Mouse (Mus musculus) forebrain, postnatal 0 days (tissue): Measurements from ENCODE around the gene Mdm4. TPM values are rescaled to one million over a fixed set of nuclear protein-coding genes. Genes with fewer than 3 reads are reported as not detected.
"Not testable (repeated sequence)": the region's sequence is repeated elsewhere in the genome, so short reads cannot be mapped to it uniquely, and the experiment has no call there.

ENCODE experiments used
- ATAC-seq: fragments of 200-750 bp; cut with Nextera tagmentation; 2 replicates; pipeline ENCODE4 v1.8.0; 2017; ENCODE audit warnings: mild to moderate bottlenecking, moderate library complexity
- DNase-seq: peaks from one replicate; pipeline ENCODE4 v3.0.0-alpha.2; 2015
- H3K27ac ChIP-seq: fragments of 300-500 bp; sonication (generic); 2 replicates; pipeline ENCODE4 v1.5.1; 2014; ENCODE audit warnings: low read depth, mild to moderate bottlenecking, antibody characterized with exemption, low read length, moderate library complexity, mixed read lengths
- H3K27me3 ChIP-seq: fragments of 300-500 bp; sonication (generic); 2 replicates; pipeline ENCODE4 v1.6.1; 2014; ENCODE audit warnings: mild to moderate bottlenecking, low read length, mixed read lengths; ENCODE audit not compliant: insufficient read depth
- H3K36me3 ChIP-seq: fragments of 300-500 bp; sonication (generic); 2 replicates; pipeline ENCODE4 v1.6.1; 2014; ENCODE audit warnings: mild to moderate bottlenecking, moderate library complexity; ENCODE audit not compliant: insufficient read depth
- H3K4me1 ChIP-seq: fragments of 300-500 bp; sonication (generic); 2 replicates; pipeline ENCODE4 v1.6.1; 2014; ENCODE audit warnings: antibody characterized with exemption; ENCODE audit not compliant: insufficient read depth
- H3K4me2 ChIP-seq: fragments of 300-500 bp; sonication (generic); 2 replicates; pipeline ENCODE4 v1.6.1; 2014; ENCODE audit warnings: low read depth, mild to moderate bottlenecking, moderate library complexity
- H3K4me3 ChIP-seq: fragments of 300-500 bp; sonication (generic); 2 replicates; pipeline ENCODE4 v1.5.1; 2014; ENCODE audit warnings: low read depth, low read length, mixed read lengths
- H3K9ac ChIP-seq: fragments of 300-500 bp; sonication (generic); 2 replicates; pipeline ENCODE4 v1.6.1; 2014; ENCODE audit warnings: mild to moderate bottlenecking
- H3K9me3 ChIP-seq: fragments of 300-500 bp; sonication (generic); 2 replicates; pipeline ENCODE4 v1.6.1; 2016; ENCODE audit warnings: low read length
- CTCF ChIP-seq: sonication (generic); IDR thresholded peaks from 2 replicates; pipeline ENCODE4 v1.5.1; 2016; ENCODE audit warnings: antibody characterized with exemption, control low read depth, low read depth
- WGBS: fragments of 180-500 bp; shearing (Covaris S2); extraction: QIAGEN DNeasy Blood & Tissue Kit; methylation state at CpG from one replicate; pipeline ENCODE4 v1.1.7; 2014; 5-methylcytosine and 5-hydroxymethylcytosine counted together
- polyA plus RNA-seq: library from polyadenylated mRNA; unstranded; fragments of >200 nt; fragmentation: Nextera tagmentation; extraction: Ambion mirVana; gene quantifications from 2 replicates; pipeline ENCODE4 v1.2.1, GENCODE M21; 2015
- total RNA-seq: library from RNA; depleted of rRNA; stranded (reverse); fragments of >200 nt; gene quantifications from 2 replicates; pipeline ENCODE4 v1.2.3, GENCODE M21; 2014

The Mdm4 gene
- total and polyA plus RNA-seq, 2 experiments from 2014 or later = 27.4 to 74.8 TPM

DNA sequence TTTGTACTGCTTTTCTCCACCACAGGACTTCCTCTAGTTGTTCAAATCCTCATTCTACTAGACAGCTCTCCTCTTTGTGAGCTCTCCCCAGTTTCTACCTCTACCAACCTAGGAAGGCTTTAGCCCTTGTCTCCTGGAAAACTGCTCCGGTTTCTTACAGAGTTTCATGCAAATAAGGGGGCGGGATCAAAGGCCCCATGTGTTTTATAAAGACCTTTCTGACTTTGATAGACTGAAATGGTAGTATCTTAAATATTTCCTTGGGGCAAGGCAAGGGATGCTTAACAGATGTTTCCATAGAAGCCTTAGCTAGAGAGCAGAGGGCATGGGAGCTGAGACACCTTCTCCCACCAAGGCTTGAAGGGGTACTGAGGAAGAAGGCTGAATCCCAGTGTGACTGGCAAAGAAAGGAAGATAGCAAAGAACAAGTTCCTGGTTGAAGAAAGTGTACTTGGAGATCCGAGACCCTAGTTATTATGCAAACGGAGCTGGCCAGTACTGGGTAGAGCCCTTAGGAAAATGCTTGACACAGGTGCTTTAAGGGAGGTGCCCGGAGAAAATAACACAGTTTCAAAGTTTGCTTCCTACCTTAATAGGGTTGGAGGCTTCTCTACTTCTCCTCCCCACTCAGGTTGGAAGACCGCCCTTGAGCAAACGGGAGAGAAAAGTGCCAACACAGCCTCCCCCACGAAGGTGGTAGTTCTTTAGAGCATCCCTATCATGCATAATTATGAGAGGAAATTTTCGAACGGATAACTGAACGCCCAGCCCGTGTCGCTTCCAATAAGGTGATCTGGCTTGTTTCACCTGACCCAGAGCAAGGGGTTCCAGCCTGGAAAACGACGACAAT lies 14.9 kb upstream of the Mdm4 start, which contains the start of gene Pik3c2b:
Gene Pik3c2b (plus strand): TSS at position 657 of the 850 bp plus-strand sequence.
- 3% methylated on average over 15 of the region's 15 CpGs for WGBS
- Histone ChIP-seq H3K4me2 (peak within 1 kb of the TSS; percentile 72), H3K9me3 (no peaks in the 10 kb centered on the region), H3K27ac (peak within 1 kb of the TSS; percentile 95), H3K4me1 (peaks cover 22% of the 10 kb centered on the region), H3K4me3 (peak within 1 kb of the TSS; percentile 91), H3K9ac (peak within 1 kb of the TSS; percentile 99), H3K27me3 (no peaks in the 10 kb centered on the region), H3K36me3 (no peaks in the 10 kb centered on the region)
- peak; percentile 16; the same call in 1 of the 2 replicates for ATAC-seq
- no peak for DNase-seq
- no peak for TF ChIP-seq CTCF

DNA sequence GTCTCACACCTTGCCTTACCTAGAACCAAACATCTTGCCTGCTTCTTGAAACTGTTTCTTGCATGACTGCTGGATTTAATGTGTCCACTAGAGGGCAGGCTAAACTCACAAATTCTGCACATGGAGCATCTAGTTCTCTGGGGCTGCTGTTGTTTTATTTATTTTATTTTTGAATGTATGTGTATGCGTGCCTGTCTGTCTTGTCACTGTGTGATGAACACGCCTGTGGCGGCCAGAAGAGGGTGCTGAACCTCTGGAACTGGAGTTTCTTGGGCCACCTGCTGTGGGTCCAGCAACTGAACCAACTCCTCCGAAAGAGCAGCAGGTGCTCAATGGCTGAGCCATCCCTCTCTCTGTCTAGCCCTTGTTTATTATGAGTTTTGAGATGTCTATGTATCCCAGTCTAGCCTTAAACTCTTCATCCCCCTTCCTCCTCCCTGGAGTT lies 9.2 kb upstream of the Mdm4 start:
- H3K4me2 ChIP-seq = no peak overlapping the region
- peak; percentile 91 for ATAC-seq
- no peaks in the 10 kb centered on the region for H3K4me1 ChIP-seq
- H3K36me3 ChIP-seq = no peaks in the 10 kb centered on the region
- peak; percentile 89 for DNase-seq
- WGBS = 5% methylated on average over 4 of the region's 4 CpGs
- H3K9ac ChIP-seq = no peak overlapping the region
- H3K27ac ChIP-seq = no peak overlapping the region
- no peaks in the 10 kb centered on the region for H3K9me3 ChIP-seq
- no peak overlapping the region for H3K4me3 ChIP-seq
- H3K27me3 ChIP-seq = no peaks in the 10 kb centered on the region
- TF ChIP-seq CTCF = peak; percentile 95

DNA sequence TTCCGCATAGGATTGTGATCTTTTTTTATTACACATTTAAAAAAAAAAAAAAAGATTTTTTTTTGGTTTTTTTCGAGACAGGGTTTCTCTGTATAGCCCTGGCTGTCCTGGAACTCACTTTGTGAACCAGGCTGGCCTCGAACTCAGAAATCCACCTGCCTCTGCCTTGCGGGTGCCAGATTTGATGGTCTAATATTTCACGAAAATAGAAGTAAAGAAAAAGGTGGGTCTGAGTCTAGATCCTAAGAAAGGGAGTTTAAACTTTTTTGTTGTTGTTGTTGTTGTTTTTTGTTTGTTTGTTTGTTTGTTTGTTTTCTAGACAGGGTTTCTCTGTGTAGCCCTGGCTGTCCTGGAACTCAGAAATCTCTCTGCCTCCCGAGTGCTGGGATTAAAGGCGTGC lies 4.3 kb upstream of the Mdm4 start:
- H3K9ac ChIP-seq, ATAC-seq, H3K36me3 ChIP-seq, H3K27ac ChIP-seq, H3K4me2 ChIP-seq, H3K9me3 ChIP-seq, H3K27me3 ChIP-seq, H3K4me1 ChIP-seq, DNase-seq, H3K4me3 ChIP-seq: not testable (repeated sequence)
- 70% methylated on average over 7 of the region's 7 CpGs for WGBS

DNA sequence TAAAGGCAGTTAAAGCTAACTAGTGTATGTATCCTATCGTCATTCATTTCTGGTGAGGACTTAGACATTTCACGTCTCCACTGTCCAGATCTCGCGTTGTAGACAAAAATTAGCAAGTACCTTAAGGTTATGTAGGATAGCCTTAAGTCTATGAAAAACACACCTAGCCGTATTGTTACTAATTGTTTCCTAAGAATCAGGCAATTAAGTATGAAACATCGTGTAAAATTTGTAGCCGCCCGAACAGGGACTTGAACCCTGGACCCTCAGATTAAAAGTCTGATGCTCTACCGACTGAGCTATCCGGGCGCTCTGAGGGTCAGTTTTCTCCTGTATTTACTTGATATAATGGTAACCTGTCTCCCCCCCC lies 3.7 kb upstream of the Mdm4 start:
- no peaks in the 10 kb centered on the region for H3K9me3 ChIP-seq
- H3K9ac ChIP-seq = no peak overlapping the region
- H3K4me3 ChIP-seq = peak overlapping the region; percentile 50
- ATAC-seq = peak; percentile 78
- DNase-seq = no peak
- 1% methylated on average over 11 of the region's 11 CpGs for WGBS
- H3K27me3 ChIP-seq = no peaks in the 10 kb centered on the region
- H3K36me3 ChIP-seq = no peaks in the 10 kb centered on the region
- H3K4me1 ChIP-seq = no peaks in the 10 kb centered on the region
- peak overlapping the region; percentile 44 for H3K4me2 ChIP-seq
- TF ChIP-seq CTCF = no peak
- peak overlapping the region; percentile 51; the same call in 1 of the 2 replicates for H3K27ac ChIP-seq

DNA sequence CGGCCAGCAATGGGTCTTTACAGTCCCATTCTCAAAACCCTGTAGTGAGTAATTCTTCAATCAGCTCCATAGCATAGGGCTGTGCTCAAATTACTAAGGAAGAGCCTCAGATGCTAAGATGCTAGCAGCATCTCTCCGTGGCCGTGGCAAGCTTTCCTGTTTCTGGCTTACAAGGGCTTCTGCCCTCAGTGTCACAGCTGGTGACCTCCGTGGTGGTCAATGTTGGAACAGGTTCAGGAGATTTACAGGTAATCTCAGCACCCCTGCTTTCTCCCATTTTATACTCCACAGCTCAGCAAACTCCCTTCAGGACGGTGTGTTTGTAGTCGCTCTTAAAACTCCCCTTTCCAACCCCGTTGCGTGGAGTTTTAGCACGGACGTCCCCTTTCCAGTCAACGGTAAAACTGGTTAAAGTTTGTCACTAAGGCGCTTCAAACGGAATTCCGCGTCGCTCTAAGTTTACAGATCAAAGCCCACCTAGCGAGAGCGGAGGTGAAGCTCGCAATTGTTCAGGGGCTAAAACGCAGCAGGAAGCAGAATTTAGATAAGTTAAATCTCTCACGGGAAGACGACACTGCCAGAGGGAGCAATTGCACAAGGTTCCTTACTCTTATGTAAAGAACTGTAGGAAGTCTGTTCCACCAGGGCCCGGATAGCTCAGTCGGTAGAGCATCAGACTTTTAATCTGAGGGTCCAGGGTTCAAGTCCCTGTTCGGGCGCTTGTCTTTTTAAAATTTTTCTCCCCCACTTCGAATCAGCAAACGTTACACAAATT lies 3.1 kb upstream of the Mdm4 start:
- no peaks in the 10 kb centered on the region for H3K9me3 ChIP-seq
- under 1% methylated on average over 28 of the region's 28 CpGs for WGBS

DNA sequence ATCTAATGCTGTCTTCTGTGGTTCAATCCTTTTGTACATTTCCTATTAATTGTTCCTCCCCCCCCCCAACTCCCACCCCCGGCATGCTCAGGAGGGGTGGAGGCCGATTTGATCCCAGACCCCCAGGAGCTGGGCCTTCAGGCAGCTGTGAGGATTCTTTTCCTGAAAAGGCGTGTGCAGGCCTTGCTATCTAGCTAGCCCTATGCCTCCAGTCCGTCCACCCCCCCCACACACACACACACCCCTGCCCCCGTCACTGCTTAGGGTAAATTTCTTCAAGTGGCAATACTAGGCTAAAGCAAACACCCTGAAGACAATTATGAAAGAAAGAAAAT lies 2.6 kb upstream of the Mdm4 start:
- whole genome bisulfite sequencing = 8% methylated on average over 5 of the region's 5 CpGs
- H3K9ac ChIP-seq = peak overlapping the region; percentile 34

More for the DNA sequence above, 3.1 kb upstream of the Mdm4 start:
- 0 out of 2 replicates have a peak, but pooled peaks have one; percentile 3 for TF ChIP-seq CTCF
- H3K4me3 ChIP-seq = peak overlapping the region; percentile 50
- H3K4me2 ChIP-seq = peak overlapping the region; percentile 44
- no peaks in the 10 kb centered on the region for H3K27me3 ChIP-seq
- ATAC-seq = peak; percentile 92
- H3K4me1 ChIP-seq = no peaks in the 10 kb centered on the region
- peak; percentile 94 for DNase-seq
- H3K9ac ChIP-seq = peak overlapping the region; percentile 34
- peak overlapping the region; percentile 51; the same call in 1 of the 2 replicates for H3K27ac ChIP-seq
- no peaks in the 10 kb centered on the region for H3K36me3 ChIP-seq

DNA sequence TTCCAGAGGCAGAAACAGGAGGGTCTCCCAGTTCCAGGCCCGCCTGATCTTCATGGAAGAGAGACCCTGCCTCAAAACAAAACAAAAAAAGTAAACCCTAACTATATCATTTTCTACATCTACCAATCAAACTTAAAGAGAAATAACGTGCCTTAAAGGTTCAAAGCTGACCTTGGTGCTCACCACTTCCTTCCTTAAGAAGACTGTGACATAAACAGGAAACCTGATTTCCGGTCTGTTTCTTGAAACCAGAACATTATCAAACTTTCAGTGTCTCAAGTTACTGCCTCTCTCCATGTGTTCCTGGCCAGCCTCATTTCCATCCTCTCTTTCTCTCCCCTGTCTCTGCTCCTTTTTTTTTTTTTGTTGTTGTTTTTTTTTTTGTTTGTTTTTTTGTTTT lies 617 bp downstream of the Mdm4 start:
- Histone ChIP-seq H3K9me3 (no peaks in the 10 kb centered on the region), H3K27ac (no peak overlapping the region), H3K9ac (no peak overlapping the region), H3K36me3 (no peaks in the 10 kb centered on the region), H3K4me1 (no peaks in the 10 kb centered on the region), H3K4me3 (no peak overlapping the region), H3K4me2 (no peak overlapping the region), H3K27me3 (no peaks in the 10 kb centered on the region)
- no peak for ATAC-seq
- DNase-seq = no peak
- 94% methylated on average over 3 of the region's 3 CpGs for WGBS
- TF ChIP-seq CTCF = no peak

More for the DNA sequence above, 2.6 kb upstream of the Mdm4 start:
- H3K9me3 ChIP-seq = no peaks in the 10 kb centered on the region
- peak overlapping the region; percentile 50 for H3K4me3 ChIP-seq
- H3K4me2 ChIP-seq = peak overlapping the region; percentile 44
- no peak for TF ChIP-seq CTCF
- no peaks in the 10 kb centered on the region for H3K36me3 ChIP-seq
- ATAC-seq = 0 out of 2 replicates have a peak, but pooled peaks have one; percentile 2
- H3K27ac ChIP-seq = no peak overlapping the region; the same call in 1 of the 2 replicates
- H3K4me1 ChIP-seq = no peaks in the 10 kb centered on the region
- DNase-seq = no peak
- H3K27me3 ChIP-seq = no peaks in the 10 kb centered on the region
